In genomic region chr5:143333872-143334271, GRCm38 (mm10) we compare ENCODE assay signal across 9 mouse cellular contexts. TPM values are rescaled to one million over a fixed set of nuclear protein-coding genes. Genes with fewer than 3 reads are reported as not detected.
DNase-seq lines count a peak whose midpoint lies in the region; ATAC-seq and TF ChIP-seq lines count a peak whose summit lies in the region.
"Had no signal": no experiment of that assay in that cellular context is flagged by ENCODE, and none has a peak within 500 bp of the region (broad histone marks: within the 10 kb centered on the region; RNA-seq: fewer than 3 reads in every experiment).

No protein-coding gene starts in this region.

- H3K9ac ChIP-seq in midbrain, embryonic 11.5 days (ENCODE audit: low read length) = no peak overlapping the region
- no peak overlapping the region for H3K9ac ChIP-seq in midbrain, embryonic 16.5 days (ENCODE audit: low read depth, low read length)
- no peak overlapping the region for H3K9ac ChIP-seq in limb, embryonic 14.5 days (ENCODE audit: low read depth, low read length, severe bottlenecking)
- peak overlapping the region; percentile 34; the same call in 1 of the 2 replicates for H3K9ac ChIP-seq in neural tube, embryonic 13.5 days

- WGBS in midbrain, embryonic 11.5 days = 22% methylated on average over 5 of the region's 5 CpGs
- 14% methylated on average over 5 of the region's 5 CpGs for WGBS in midbrain, embryonic 16.5 days
- WGBS in limb, embryonic 14.5 days = 13% methylated on average over 5 of the region's 5 CpGs
- 15% methylated on average over 5 of the region's 5 CpGs for WGBS in neural tube, embryonic 13.5 days

- H3K36me3 ChIP-seq in midbrain, embryonic 11.5 days (ENCODE audit: control insufficient read depth, insufficient read depth, low read length) = no peaks in the 10 kb centered on the region
- no peaks in the 10 kb centered on the region for H3K36me3 ChIP-seq in midbrain, embryonic 16.5 days (ENCODE audit: control insufficient read depth, insufficient read depth, low read length)
- no peaks in the 10 kb centered on the region for H3K36me3 ChIP-seq in limb, embryonic 14.5 days (ENCODE audit: control insufficient read depth, insufficient read depth, low read length)
- H3K36me3 ChIP-seq in neural tube, embryonic 13.5 days = 0 out of 2 replicates have a peak, but pooled peaks cover 3% of the 10 kb centered on the region

- DNase-seq in midbrain, embryonic 11.5 days (ENCODE audit: low spot score, missing footprints) = peak; percentile 97
- peak; percentile 22 to 41 for DNase-seq in adrenal gland, postnatal 4 days (ENCODE audit: low spot score in 2 of 2)
- DNase-seq in fibroblast of lung, adult 2 months (ENCODE audit: low read depth) = peak; percentile 37
- peak; percentile 82 for DNase-seq in kidney, adult 9 months
- DNase-seq in limb, embryonic 14.5 days (ENCODE audit: low spot score) = peak; percentile 85
- DNase-seq in thymus, postnatal 10 days (ENCODE audit: low spot score in 2 of 2) = peak; percentile 21 to 71

- TF ChIP-seq POLR2A in limb, embryonic 14.5 days (IDR thresholded peaks at IDR 0.05; ENCODE audit: borderline replicate concordance, extremely low read depth, insufficient read depth, insufficient read length) = no peak

- no peaks in the 10 kb centered on the region for H3K9me3 ChIP-seq in midbrain, embryonic 11.5 days (ENCODE audit: control insufficient read depth, low read length)
- H3K9me3 ChIP-seq in midbrain, embryonic 16.5 days (replicated peaks; ENCODE audit: control insufficient read depth, low read length, poor library complexity, severe bottlenecking) = no peaks in the 10 kb centered on the region
- no peaks in the 10 kb centered on the region for H3K9me3 ChIP-seq in limb, embryonic 14.5 days (ENCODE audit: control insufficient read depth, low read length)
- H3K9me3 ChIP-seq in neural tube, embryonic 13.5 days = no peaks in the 10 kb centered on the region

- H3K4me2 ChIP-seq in midbrain, embryonic 11.5 days = no peak overlapping the region
- no peak overlapping the region for H3K4me2 ChIP-seq in midbrain, embryonic 16.5 days (ENCODE audit: low read length)
- H3K4me2 ChIP-seq in limb, embryonic 14.5 days (replicated peaks; ENCODE audit: low read depth, low read length, severe bottlenecking) = no peak overlapping the region; the same call in 1 of the 2 replicates
- H3K4me2 ChIP-seq in neural tube, embryonic 13.5 days = no peak overlapping the region

- no peak overlapping the region for H3K4me3 ChIP-seq in midbrain, embryonic 11.5 days (ENCODE audit: low read depth, low read length)
- no peak overlapping the region for H3K4me3 ChIP-seq in midbrain, embryonic 16.5 days (ENCODE audit: low read depth, low read length)
- no peak overlapping the region for H3K4me3 ChIP-seq in limb, embryonic 14.5 days (replicated peaks; ENCODE audit: low read length)
- H3K4me3 ChIP-seq in neural tube, embryonic 13.5 days = no peak overlapping the region

- H3K27ac ChIP-seq in midbrain, embryonic 11.5 days (ENCODE audit: low read depth, low read length) = no peak overlapping the region
- H3K27ac ChIP-seq in midbrain, embryonic 16.5 days (ENCODE audit: low read length) = no peak overlapping the region
- no peak overlapping the region for H3K27ac ChIP-seq in limb, embryonic 14.5 days (replicated peaks; ENCODE audit: low read depth, low read length)
- no peak overlapping the region for H3K27ac ChIP-seq in neural tube, embryonic 13.5 days (replicated peaks)

- no peaks in the 10 kb centered on the region for H3K27me3 ChIP-seq in midbrain, embryonic 11.5 days (ENCODE audit: control insufficient read depth, insufficient read depth, low read length)
- H3K27me3 ChIP-seq in midbrain, embryonic 16.5 days (ENCODE audit: control insufficient read depth, insufficient read depth, low read depth, low read length) = peaks cover 4% of the 10 kb centered on the region; the same call in 1 of the 2 replicates
- H3K27me3 ChIP-seq in limb, embryonic 14.5 days (ENCODE audit: control insufficient read depth, insufficient read depth, low read length) = no peaks in the 10 kb centered on the region
- peaks cover 15% of the 10 kb centered on the region for H3K27me3 ChIP-seq in neural tube, embryonic 13.5 days

- no peak for ATAC-seq in midbrain, embryonic 11.5 days (ENCODE audit: low FRiP score)
- ATAC-seq in midbrain, embryonic 16.5 days = no peak
- no peak; the same call in 1 of the 2 replicates for ATAC-seq in limb, embryonic 14.5 days (ENCODE audit: low FRiP score, low read depth)
- no peak for ATAC-seq in neural tube, embryonic 13.5 days (ENCODE audit: low read depth)

- H3K4me1 ChIP-seq in midbrain, embryonic 11.5 days (ENCODE audit: control insufficient read depth, insufficient read depth, low read length) = peaks cover 4% of the 10 kb centered on the region
- H3K4me1 ChIP-seq in midbrain, embryonic 16.5 days (ENCODE audit: control insufficient read depth, insufficient read depth, low read length) = peaks cover 5% of the 10 kb centered on the region; the same call in 1 of the 2 replicates
- peaks cover 6% of the 10 kb centered on the region; the same call in 1 of the 2 replicates for H3K4me1 ChIP-seq in limb, embryonic 14.5 days (ENCODE audit: control insufficient read depth, insufficient read depth, low read length)
- peaks cover 8% of the 10 kb centered on the region for H3K4me1 ChIP-seq in neural tube, embryonic 13.5 days (replicated peaks)

RNA-seq across cellular contexts. Expression of gene Zdhhc4, which starts 4.8 kb away (rescaled TPM):
- polyA plus RNA-seq in midbrain, embryonic 11.5 days (2014; fragmentation: Nextera tagmentation; extraction: Ambion mirVana) = 68.1 and 73.7 TPM in 2 replicates
- polyA plus RNA-seq in midbrain, embryonic 16.5 days (2015; fragmentation: Nextera tagmentation; extraction: Ambion mirVana) = 70.4 and 71.7 TPM in 2 replicates
- 10 to 100 TPM; 64.3 to 72.7 TPM for total RNA-seq in adrenal gland, postnatal 4 days (2021)
- polyA plus RNA-seq in limb, embryonic 14.5 days (2012; rRNA removed) = 67.2 and 92.8 TPM in 2 replicates
- 85.2 and 86.3 TPM in 2 replicates for polyA plus RNA-seq in limb, embryonic 14.5 days (2014; fragmentation: Nextera tagmentation; extraction: Ambion mirVana)
- polyA plus RNA-seq in neural tube, embryonic 13.5 days (2015; fragmentation: Nextera tagmentation; extraction: Ambion mirVana) = 71.3 and 74.0 TPM in 2 replicates

RNA-seq across cellular contexts. Expression of gene E130309D02Rik, which starts 18.7 kb away (rescaled TPM):
- polyA plus RNA-seq in midbrain, embryonic 11.5 days (2014; fragmentation: Nextera tagmentation; extraction: Ambion mirVana) = 41.5 and 46.6 TPM in 2 replicates
- 25.3 and 31.3 TPM in 2 replicates for polyA plus RNA-seq in midbrain, embryonic 16.5 days (2015; fragmentation: Nextera tagmentation; extraction: Ambion mirVana)
- 10 to 100 TPM; 29.5 to 30.9 TPM for total RNA-seq in adrenal gland, postnatal 4 days (2021)
- 25.2 and 35.2 TPM in 2 replicates for polyA plus RNA-seq in limb, embryonic 14.5 days (2012; rRNA removed)
- 29.2 and 33.3 TPM in 2 replicates for polyA plus RNA-seq in limb, embryonic 14.5 days (2014; fragmentation: Nextera tagmentation; extraction: Ambion mirVana)
- polyA plus RNA-seq in neural tube, embryonic 13.5 days (2015; fragmentation: Nextera tagmentation; extraction: Ambion mirVana) = 35.7 and 38.0 TPM in 2 replicates

RNA-seq across cellular contexts. Expression of gene Grid2ip, which starts 23.3 kb away (rescaled TPM):
- 0.12 and 0.34 TPM in 2 replicates for polyA plus RNA-seq in midbrain, embryonic 11.5 days (2014; fragmentation: Nextera tagmentation; extraction: Ambion mirVana)
- polyA plus RNA-seq in midbrain, embryonic 16.5 days (2015; fragmentation: Nextera tagmentation; extraction: Ambion mirVana) = 0.80 and 0.87 TPM in 2 replicates
- 1 to 10 TPM; 1.2 TPM for total RNA-seq in adrenal gland, postnatal 4 days (2021)
- polyA plus RNA-seq in limb, embryonic 14.5 days (2012; rRNA removed) = 1.5 and 2.2 TPM in 2 replicates
- 0.51 and 0.89 TPM in 2 replicates for polyA plus RNA-seq in limb, embryonic 14.5 days (2014; fragmentation: Nextera tagmentation; extraction: Ambion mirVana)
- polyA plus RNA-seq in neural tube, embryonic 13.5 days (2015; fragmentation: Nextera tagmentation; extraction: Ambion mirVana) = 0.54 TPM in 1 of 2 replicates, not detected in the other
- polyA plus RNA-seq: gonadal fat pad, adult 2 months had no signal

RNA-seq across cellular contexts. Expression of gene Zfp853, which starts 40.4 kb away (rescaled TPM):
- 0.08 TPM in 1 of 2 replicates, not detected in the other for polyA plus RNA-seq in midbrain, embryonic 11.5 days (2014; fragmentation: Nextera tagmentation; extraction: Ambion mirVana)
- 0.15 and 0.48 TPM in 2 replicates for polyA plus RNA-seq in midbrain, embryonic 16.5 days (2015; fragmentation: Nextera tagmentation; extraction: Ambion mirVana)
- 1 to 10 TPM; 1.1 to 1.5 TPM for total RNA-seq in adrenal gland, postnatal 4 days (2021)
- 9.1 and 11.4 TPM in 2 replicates for polyA plus RNA-seq in limb, embryonic 14.5 days (2012; rRNA removed)
- 0.26 and 0.35 TPM in 2 replicates for polyA plus RNA-seq in limb, embryonic 14.5 days (2014; fragmentation: Nextera tagmentation; extraction: Ambion mirVana)
- 0.10 and 0.11 TPM in 2 replicates for polyA plus RNA-seq in neural tube, embryonic 13.5 days (2015; fragmentation: Nextera tagmentation; extraction: Ambion mirVana)

Comparison
In these comparisons a context has a peak if more than half of its experiments do, and no peak if none do; other contexts are left out.
1. DNase-seq: peak in every context shown above with its lines; median percentile 97 in midbrain, embryonic 11.5 days; 85 in limb, embryonic 14.5 days; 82 in kidney, adult 9 months; 46 in thymus, postnatal 10 days; 37 in fibroblast of lung, adult 2 months; 32 in adrenal gland, postnatal 4 days.